Mouse (Mus musculus) frontal cortex, postnatal 14 days (tissue): ENCODE measurements around the gene Mprip.
A peak's percentile ranks its signal among the peaks of the same experiment; 100 is the strongest.
"Not testable (repeated sequence)": the region's sequence is repeated elsewhere in the genome, so short reads cannot be mapped to it uniquely, and the experiment has no call there.

Experiments used
- DNase-seq, 2 experiments: peaks; one replicate each; pipeline ENCODE4 v3.0.0; 2022; ENCODE audit warnings: low spot score in 2 of 2

Mprip gene

GRCm38 (mm10) chr11:59715424-59715840 lies 54.3 kb downstream of the Mprip start:
- no peak for DNase-seq

- DNase-seq, result no peak
Observed at GRCm38 (mm10) chr11:59717801-59718291, 56.7 kb downstream of the Mprip start.

- DNase-seq, result no peak
Observed at GRCm38 (mm10) chr11:59719185-59719584, 58.1 kb downstream of the Mprip start.

GRCm38 (mm10) chr11:59721385-59721784 lies 60.3 kb downstream of the Mprip start:
- DNase-seq, result no peak

- no peak for DNase-seq
Observed at GRCm38 (mm10) chr11:59727204-59727603, 66.1 kb downstream of the Mprip start.

- no peak for DNase-seq
Observed at GRCm38 (mm10) chr11:59731821-59732220, 70.7 kb downstream of the Mprip start.

- DNase-seq, result peak in 1 of 2 experiments; percentile 30
Observed at GRCm38 (mm10) chr11:59732407-59733066, 71.4 kb downstream of the Mprip start.

GRCm38 (mm10) chr11:59733600-59733999 lies 72.5 kb downstream of the Mprip start:
- DNase-seq, result not testable (repeated sequence)

GRCm38 (mm10) chr11:59734335-59734734 lies 73.2 kb downstream of the Mprip start:
- no peak for DNase-seq

GRCm38 (mm10) chr11:59735938-59736337 lies 74.8 kb downstream of the Mprip start:
- not testable (repeated sequence) for DNase-seq

GRCm38 (mm10) chr11:59737250-59737649 lies 76.1 kb downstream of the Mprip start:
- no peak for DNase-seq

- DNase-seq, result no peak
Observed at GRCm38 (mm10) chr11:59739996-59740395, 78.9 kb downstream of the Mprip start.

GRCm38 (mm10) chr11:59741915-59742314 lies 80.8 kb downstream of the Mprip start:
- DNase-seq, result no peak

- DNase-seq, result no peak
Observed at GRCm38 (mm10) chr11:59743307-59743706, 82.2 kb downstream of the Mprip start.

- no peak for DNase-seq
Observed at GRCm38 (mm10) chr11:59743712-59744111, 82.6 kb downstream of the Mprip start.

GRCm38 (mm10) chr11:59744374-59744773 lies 83.3 kb downstream of the Mprip start:
- DNase-seq, result no peak

GRCm38 (mm10) chr11:59745851-59746250 lies 84.7 kb downstream of the Mprip start:
- DNase-seq, result no peak

GRCm38 (mm10) chr11:59746614-59747013 lies 85.5 kb downstream of the Mprip start:
- DNase-seq, result peak in 1 of 2 experiments; percentile 52

GRCm38 (mm10) chr11:59749050-59749449 lies 87.9 kb downstream of the Mprip start:
- DNase-seq, result no peak

- no peak for DNase-seq
Observed at GRCm38 (mm10) chr11:59754504-59754903, 93.4 kb downstream of the Mprip start.

- DNase-seq, result no peak
Observed at GRCm38 (mm10) chr11:59756351-59756750, 95.2 kb downstream of the Mprip start.

- no peak for DNase-seq
Observed at GRCm38 (mm10) chr11:59758191-59758985, 97.3 kb downstream of the Mprip start.

- peak in 1 of 2 experiments; percentile 32 for DNase-seq
Observed at GRCm38 (mm10) chr11:59759178-59759577, 98.1 kb downstream of the Mprip start.
